Mouse (Mus musculus): Measurements from ENCODE around the gene Gpc5. TPM values are rescaled to one million over a fixed set of nuclear protein-coding genes. Genes with fewer than 3 reads are reported as not detected.

Gene Gpc5
- polyA plus RNA-seq, 1 experiment from 2014 or later, result 2.5 TPM

GRCm38 (mm10) chr14:115616846-115617245, 524.8 kb downstream of the Gpc5 start:
- H3K4me2 ChIP-seq (ENCODE audit: low read depth, severe bottlenecking), result no peak overlapping the region
- H3K27me3 ChIP-seq (ENCODE audit: control insufficient read depth, insufficient read depth, low read length), result no peaks in the 10 kb centered on the region
- no peaks in the 10 kb centered on the region for H3K36me3 ChIP-seq (ENCODE audit: control insufficient read depth, insufficient read depth, low read length)
- ATAC-seq (ENCODE audit: insufficient number of reproducible peaks, low FRiP score, low TSS enrichment, low read depth) (no peak), DNase-seq (ENCODE audit: low spot score) (no peak)
- no peaks in the 10 kb centered on the region for H3K4me1 ChIP-seq (ENCODE audit: control insufficient read depth, insufficient read depth, low read length)
- 76% methylated on average over 7 of the region's 7 CpGs for WGBS
- H3K9ac ChIP-seq (ENCODE audit: low read length), result no peak overlapping the region
- H3K4me3 ChIP-seq (ENCODE audit: low read depth, low read length), result no peak overlapping the region
- no peaks in the 10 kb centered on the region for H3K9me3 ChIP-seq (ENCODE audit: control insufficient read depth, low read length)
- H3K27ac ChIP-seq (replicated peaks; ENCODE audit: low read depth, low read length), result no peak overlapping the region

DNA sequence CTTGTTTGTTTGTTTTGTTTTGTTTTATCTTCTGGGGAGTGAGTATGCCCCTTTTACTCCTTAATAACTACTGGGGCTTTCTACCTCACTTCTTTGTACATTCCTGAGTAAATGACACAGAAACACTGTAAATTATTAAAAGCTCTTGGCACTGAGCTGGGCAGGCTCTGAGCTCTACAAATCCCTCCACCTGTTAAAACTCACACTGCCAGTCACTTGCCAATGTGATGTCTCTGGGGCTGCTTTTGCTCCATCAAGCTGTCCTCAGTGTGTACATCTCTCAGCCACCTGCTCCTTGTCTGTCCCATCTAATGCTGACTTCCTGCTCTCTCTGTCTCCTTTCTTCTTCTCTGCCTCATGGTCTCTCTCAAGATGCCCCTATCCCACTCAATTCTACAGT, 528.5 kb downstream of the Gpc5 start:
- H3K27me3 ChIP-seq (ENCODE audit: control insufficient read depth, insufficient read depth, low read length), result no peaks in the 10 kb centered on the region

DNA sequence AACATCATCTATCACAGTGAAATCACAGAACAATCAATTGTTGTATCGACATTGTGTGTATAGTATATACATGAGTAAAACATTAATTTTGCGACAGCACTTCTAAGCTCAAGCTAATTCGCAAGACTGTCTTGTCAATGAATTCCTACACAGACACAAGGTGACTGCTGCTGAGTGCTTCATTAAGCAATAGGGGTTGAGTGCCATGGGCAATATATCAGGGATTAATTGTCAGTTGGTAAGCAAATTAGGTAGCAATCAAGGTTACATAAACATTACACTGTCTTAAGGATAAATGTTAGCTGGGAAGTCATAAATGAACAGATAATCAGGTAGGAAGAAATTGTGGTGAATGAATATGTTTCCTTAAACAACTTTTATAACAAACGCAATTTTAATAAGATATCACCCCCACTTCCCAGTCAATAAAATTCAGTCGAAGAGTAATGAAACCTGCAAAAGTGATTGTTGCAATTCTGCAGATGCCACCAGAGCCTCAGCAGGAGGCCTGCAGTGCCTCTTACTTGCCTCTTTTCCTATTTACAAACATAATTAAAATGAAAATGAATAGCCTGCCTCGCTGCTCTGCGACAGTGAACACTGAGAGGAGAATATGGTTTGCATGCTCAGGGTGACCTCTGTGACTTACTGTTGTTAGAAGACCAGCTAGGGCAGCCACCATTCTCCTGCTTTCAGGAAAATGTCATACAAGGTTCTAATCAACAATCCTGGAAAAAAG, 539.3 kb downstream of the Gpc5 start:
- no peak for ATAC-seq (ENCODE audit: insufficient number of reproducible peaks, low FRiP score, low TSS enrichment, low read depth)
- H3K4me3 ChIP-seq (ENCODE audit: low read depth, low read length), result no peak overlapping the region
- WGBS, result 62% methylated on average over 7 of the region's 7 CpGs

More for the DNA sequence above, 528.5 kb downstream of the Gpc5 start:
- Histone ChIP-seq H3K9me3 (ENCODE audit: control insufficient read depth, low read length) (no peaks in the 10 kb centered on the region), H3K4me2 (ENCODE audit: low read depth, severe bottlenecking) (no peak overlapping the region), H3K4me3 (ENCODE audit: low read depth, low read length) (no peak overlapping the region), H3K36me3 (ENCODE audit: control insufficient read depth, insufficient read depth, low read length) (no peaks in the 10 kb centered on the region), H3K27ac (replicated peaks; ENCODE audit: low read depth, low read length) (no peak overlapping the region), H3K4me1 (ENCODE audit: control insufficient read depth, insufficient read depth, low read length) (no peaks in the 10 kb centered on the region), H3K9ac (ENCODE audit: low read length) (no peak overlapping the region)
- DNase-seq (ENCODE audit: low spot score) (no peak), ATAC-seq (ENCODE audit: insufficient number of reproducible peaks, low FRiP score, low TSS enrichment, low read depth) (no peak)

GRCm38 (mm10) chr14:115633311-115633710, 541.3 kb downstream of the Gpc5 start:
- 85% methylated on average over 1 of the region's 1 CpGs for WGBS
- Histone ChIP-seq H3K9me3 (ENCODE audit: control insufficient read depth, low read length) (no peaks in the 10 kb centered on the region), H3K9ac (ENCODE audit: low read length) (no peak overlapping the region), H3K4me3 (ENCODE audit: low read depth, low read length) (no peak overlapping the region), H3K4me2 (ENCODE audit: low read depth, severe bottlenecking) (no peak overlapping the region), H3K27ac (replicated peaks; ENCODE audit: low read depth, low read length) (no peak overlapping the region), H3K27me3 (ENCODE audit: control insufficient read depth, insufficient read depth, low read length) (no peaks in the 10 kb centered on the region), H3K4me1 (ENCODE audit: control insufficient read depth, insufficient read depth, low read length) (no peaks in the 10 kb centered on the region), H3K36me3 (ENCODE audit: control insufficient read depth, insufficient read depth, low read length) (no peaks in the 10 kb centered on the region)
- DNase-seq (ENCODE audit: low spot score) (no peak), ATAC-seq (ENCODE audit: insufficient number of reproducible peaks, low FRiP score, low TSS enrichment, low read depth) (no peak)

More for the DNA sequence above, 539.3 kb downstream of the Gpc5 start:
- Histone ChIP-seq H3K9ac (ENCODE audit: low read length) (no peak overlapping the region), H3K9me3 (ENCODE audit: control insufficient read depth, low read length) (no peaks in the 10 kb centered on the region), H3K27ac (replicated peaks; ENCODE audit: low read depth, low read length) (no peak overlapping the region), H3K4me2 (ENCODE audit: low read depth, severe bottlenecking) (no peak overlapping the region), H3K4me1 (ENCODE audit: control insufficient read depth, insufficient read depth, low read length) (no peaks in the 10 kb centered on the region), H3K36me3 (ENCODE audit: control insufficient read depth, insufficient read depth, low read length) (no peaks in the 10 kb centered on the region), H3K27me3 (ENCODE audit: control insufficient read depth, insufficient read depth, low read length) (no peaks in the 10 kb centered on the region)
- no peak for DNase-seq (ENCODE audit: low spot score)

DNA sequence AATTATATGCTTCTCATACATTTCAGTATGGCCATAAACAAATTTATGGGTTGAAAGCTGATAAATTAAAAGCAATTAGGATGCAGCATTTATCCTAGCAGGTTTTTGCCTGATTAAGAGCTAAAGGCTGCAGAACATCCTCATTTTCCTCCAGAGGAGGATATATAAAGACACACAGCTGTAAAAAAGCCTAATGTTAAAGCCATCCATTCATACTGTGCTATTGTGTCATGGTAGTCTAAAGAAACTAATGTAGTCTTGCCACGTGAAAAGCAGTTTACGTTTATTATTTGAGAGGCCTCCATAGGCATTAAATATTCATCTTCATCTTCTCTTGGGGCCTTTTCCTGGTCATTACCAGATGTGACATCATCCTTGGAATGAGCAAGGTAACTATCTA, 587.9 kb downstream of the Gpc5 start:
- no peak overlapping the region for H3K4me3 ChIP-seq (ENCODE audit: low read depth, low read length)
- H3K4me1 ChIP-seq (ENCODE audit: control insufficient read depth, insufficient read depth, low read length), result no peaks in the 10 kb centered on the region
- WGBS, result 86% methylated on average over 2 of the region's 2 CpGs
- H3K27me3 ChIP-seq (ENCODE audit: control insufficient read depth, insufficient read depth, low read length), result no peaks in the 10 kb centered on the region
- ATAC-seq (ENCODE audit: insufficient number of reproducible peaks, low FRiP score, low TSS enrichment, low read depth) (no peak), DNase-seq (ENCODE audit: low spot score) (no peak)
- H3K27ac ChIP-seq (replicated peaks; ENCODE audit: low read depth, low read length), result no peak overlapping the region
- H3K36me3 ChIP-seq (ENCODE audit: control insufficient read depth, insufficient read depth, low read length), result no peaks in the 10 kb centered on the region
- H3K9ac ChIP-seq (ENCODE audit: low read length), result no peak overlapping the region
- no peak overlapping the region for H3K4me2 ChIP-seq (ENCODE audit: low read depth, severe bottlenecking)
- H3K9me3 ChIP-seq (ENCODE audit: control insufficient read depth, low read length), result no peaks in the 10 kb centered on the region

- Histone ChIP-seq H3K4me3 (ENCODE audit: low read depth, low read length) (no peak overlapping the region), H3K9ac (ENCODE audit: low read length) (no peak overlapping the region), H3K4me2 (ENCODE audit: low read depth, severe bottlenecking) (no peak overlapping the region), H3K36me3 (ENCODE audit: control insufficient read depth, insufficient read depth, low read length) (no peaks in the 10 kb centered on the region), H3K9me3 (ENCODE audit: control insufficient read depth, low read length) (no peaks in the 10 kb centered on the region), H3K27ac (replicated peaks; ENCODE audit: low read depth, low read length) (no peak overlapping the region), H3K27me3 (ENCODE audit: control insufficient read depth, insufficient read depth, low read length) (no peaks in the 10 kb centered on the region), H3K4me1 (ENCODE audit: control insufficient read depth, insufficient read depth, low read length) (no peaks in the 10 kb centered on the region)
- 80% methylated on average over 1 of the region's 1 CpGs for WGBS
- ATAC-seq (ENCODE audit: insufficient number of reproducible peaks, low FRiP score, low TSS enrichment, low read depth) (no peak), DNase-seq (ENCODE audit: low spot score) (no peak)
Measured at GRCm38 (mm10) chr14:115746013-115746412, 654.0 kb downstream of the Gpc5 start.

- no peaks in the 10 kb centered on the region for H3K9me3 ChIP-seq (ENCODE audit: control insufficient read depth, low read length)
- WGBS, result 23% methylated on average over 5 of the region's 5 CpGs
Measured at GRCm38 (mm10) chr14:115760241-115760640, 668.2 kb downstream of the Gpc5 start.

GRCm38 (mm10) chr14:115779382-115780177, 687.6 kb downstream of the Gpc5 start:
- H3K4me3 ChIP-seq (ENCODE audit: low read depth, low read length), result no peak overlapping the region
- WGBS, result 48% methylated on average over 7 of the region's 7 CpGs
- H3K27me3 ChIP-seq (ENCODE audit: control insufficient read depth, insufficient read depth, low read length), result no peaks in the 10 kb centered on the region
- ATAC-seq (ENCODE audit: insufficient number of reproducible peaks, low FRiP score, low TSS enrichment, low read depth), result no peak
- no peak for DNase-seq (ENCODE audit: low spot score)
- no peaks in the 10 kb centered on the region for H3K4me1 ChIP-seq (ENCODE audit: control insufficient read depth, insufficient read depth, low read length)
- H3K9ac ChIP-seq (ENCODE audit: low read length), result no peak overlapping the region
- no peak overlapping the region for H3K27ac ChIP-seq (replicated peaks; ENCODE audit: low read depth, low read length)
- no peaks in the 10 kb centered on the region for H3K36me3 ChIP-seq (ENCODE audit: control insufficient read depth, insufficient read depth, low read length)
- H3K9me3 ChIP-seq (ENCODE audit: control insufficient read depth, low read length), result no peaks in the 10 kb centered on the region
- no peak overlapping the region for H3K4me2 ChIP-seq (ENCODE audit: low read depth, severe bottlenecking)

More at GRCm38 (mm10) chr14:115760241-115760640, 668.2 kb downstream of the Gpc5 start:
- Histone ChIP-seq H3K9ac (ENCODE audit: low read length) (no peak overlapping the region), H3K4me2 (ENCODE audit: low read depth, severe bottlenecking) (no peak overlapping the region), H3K4me3 (ENCODE audit: low read depth, low read length) (no peak overlapping the region), H3K27ac (replicated peaks; ENCODE audit: low read depth, low read length) (no peak overlapping the region), H3K4me1 (ENCODE audit: control insufficient read depth, insufficient read depth, low read length) (no peaks in the 10 kb centered on the region), H3K27me3 (ENCODE audit: control insufficient read depth, insufficient read depth, low read length) (no peaks in the 10 kb centered on the region), H3K36me3 (ENCODE audit: control insufficient read depth, insufficient read depth, low read length) (no peaks in the 10 kb centered on the region)
- peak; percentile 46 for DNase-seq (ENCODE audit: low spot score)
- ATAC-seq (ENCODE audit: insufficient number of reproducible peaks, low FRiP score, low TSS enrichment, low read depth), result peak; percentile 65; the same call in 1 of the 2 replicates
